Mouse (Mus musculus) MEL (cell line): Measurements from ENCODE around the gene Acer1. TPM values are rescaled to one million over a fixed set of nuclear protein-coding genes. Genes with fewer than 3 reads are reported as not detected.

ENCODE experiments used
- DNase-seq: peaks from one replicate; pipeline ENCODE4 v3.0.0; 2011; ENCODE audit warnings: low read depth, low spot score
- H3K27ac ChIP-seq: 2 replicates; pipeline ENCODE4 v1.5.1; 2012; ENCODE audit warnings: low read depth, mild to moderate bottlenecking, control low read depth, low read length, moderate library complexity; ENCODE audit not compliant: control insufficient read depth
- H3K27me3 ChIP-seq, 2 experiments: fragments of 150-350 bp in 1 of 2; sonication (generic) in 1 of 2; 2 replicates each; pipeline ENCODE4 v1.6.1; 2012; ENCODE audit warnings: low read length in 2 of 2, mild to moderate bottlenecking in 2 of 2, improper control_type of control experiment in 1 of 2, moderate library complexity in 1 of 2; ENCODE audit not compliant: insufficient read depth in 2 of 2, control insufficient read depth in 1 of 2
- H3K36me3 ChIP-seq, 2 experiments: 2 replicates each; pipeline ENCODE4 v1.6.1; 2012 to 2014; ENCODE audit warnings: low read length in 2 of 2, improper control_type of control experiment in 1 of 2, inconsistent platforms in 1 of 2, mild to moderate bottlenecking in 1 of 2; ENCODE audit not compliant: insufficient read depth in 2 of 2, control insufficient read depth in 1 of 2
- H3K4me1 ChIP-seq, 2 experiments: fragments of 150-350 bp in 1 of 2; sonication (generic) in 1 of 2; 2 replicates each; pipeline ENCODE4 v1.6.1; 2012; ENCODE audit warnings: low read length in 2 of 2, improper control_type of control experiment in 1 of 2, mild to moderate bottlenecking in 1 of 2; ENCODE audit not compliant: insufficient read depth in 2 of 2, control insufficient read depth in 1 of 2
- H3K4me3 ChIP-seq, 2 experiments: fragments of 150-350 bp in 1 of 2; sonication (generic) in 1 of 2; 2 replicates each; pipeline ENCODE4 v1.5.1; 2012; ENCODE audit warnings: low read depth in 2 of 2, low read length in 2 of 2, mild to moderate bottlenecking in 2 of 2, moderate library complexity in 2 of 2, control low read depth in 1 of 2, improper control_type of control experiment in 1 of 2; ENCODE audit not compliant: control insufficient read depth in 1 of 2, insufficient read depth in 1 of 2
- H3K79me2 ChIP-seq: 2 replicates; pipeline ENCODE4 v1.6.1; 2012; ENCODE audit warnings: mild to moderate bottlenecking, low read length, moderate library complexity; ENCODE audit not compliant: control insufficient read depth, poor library complexity, insufficient read depth
- H3K9ac ChIP-seq: 2 replicates; pipeline ENCODE4 v1.6.1; 2012; ENCODE audit warnings: low read depth, mild to moderate bottlenecking, control low read depth, low read length, moderate library complexity; ENCODE audit not compliant: control insufficient read depth, poor library complexity, severe bottlenecking
- H3K9me3 ChIP-seq: fragments of 150-350 bp; sonication (generic); replicated peaks from 2 replicates; pipeline ENCODE4 v1.6.1; 2012; ENCODE audit warnings: mild to moderate bottlenecking, low read length, improper control_type of control experiment, moderate library complexity; ENCODE audit not compliant: insufficient read depth
- BHLHE40 ChIP-seq: IDR thresholded peaks from 2 replicates; pipeline ENCODE4 v1.6.1; 2012; ENCODE audit warnings: low read depth, mild to moderate bottlenecking, inconsistent platforms, low read length, improper control_type of control experiment, borderline replicate concordance
- CHD1 ChIP-seq: IDR thresholded peaks from 2 replicates; pipeline ENCODE4 v1.6.1; 2012; ENCODE audit warnings: low read depth, mild to moderate bottlenecking, inconsistent platforms, low read length, improper control_type of control experiment
- CHD2 ChIP-seq: IDR thresholded peaks from 2 replicates; pipeline ENCODE4 v1.6.1; 2011; ENCODE audit warnings: low read length, improper control_type of control experiment
- CTCF ChIP-seq, 3 experiments: IDR thresholded peaks in 2 of 3; conservative IDR thresholded peaks in 1 of 3; 2 replicates each; pipeline ENCODE4 v1.5.1; 2011 to 2012; ENCODE audit warnings: low read length in 3 of 3, low read depth in 2 of 3, mild to moderate bottlenecking in 2 of 3, improper control_type of control experiment in 1 of 3, inconsistent platforms in 1 of 3, mixed read lengths in 1 of 3, moderate library complexity in 1 of 3; ENCODE audit not compliant: control insufficient read depth in 1 of 3, insufficient read depth in 1 of 3, poor library complexity in 1 of 3, severe bottlenecking in 1 of 3
- E2F4 ChIP-seq: IDR thresholded peaks from 2 replicates; pipeline ENCODE4 v1.6.1; 2011; ENCODE audit warnings: low read depth, low read length, improper control_type of control experiment, borderline replicate concordance
- ELF1 ChIP-seq: IDR thresholded peaks from 2 replicates; pipeline ENCODE4 v1.6.1; 2014; ENCODE audit warnings: low read depth, mild to moderate bottlenecking, inconsistent platforms, low read length, improper control_type of control experiment, moderate library complexity
- EP300 ChIP-seq, 2 experiments: IDR thresholded peaks; 2 replicates each; pipeline ENCODE4 v1.6.1; 2011; ENCODE audit warnings: improper control_type of control experiment in 2 of 2, low read length in 2 of 2, low read depth in 1 of 2, mild to moderate bottlenecking in 1 of 2
- ETS1 ChIP-seq: IDR thresholded peaks from 2 replicates; pipeline ENCODE4 v1.6.1; 2012; ENCODE audit warnings: low read depth, mild to moderate bottlenecking, inconsistent platforms, low read length, improper control_type of control experiment, moderate library complexity
- GABPA ChIP-seq: IDR thresholded peaks from 2 replicates; pipeline ENCODE4 v1.6.1; 2012; ENCODE audit warnings: low read depth, mild to moderate bottlenecking, inconsistent platforms, low read length, improper control_type of control experiment, moderate library complexity
- GATA1 ChIP-seq: IDR thresholded peaks from 2 replicates; pipeline ENCODE4 v1.6.1; 2011; ENCODE audit warnings: low read depth, low read length, improper control_type of control experiment
- HCFC1 ChIP-seq: IDR thresholded peaks from 2 replicates; pipeline ENCODE4 v1.6.1; 2012; ENCODE audit warnings: low read depth, mild to moderate bottlenecking, inconsistent platforms, low read length, improper control_type of control experiment, moderate library complexity
- JUND ChIP-seq: IDR thresholded peaks from 2 replicates; pipeline ENCODE4 v1.6.1; 2011; ENCODE audit warnings: low read depth, mild to moderate bottlenecking, improper control_type of control experiment, low read length
- KAT2A ChIP-seq: conservative IDR thresholded peaks from 2 replicates; pipeline ENCODE4 v1.6.1; 2012; ENCODE audit warnings: low read depth, low read length, improper control_type of control experiment, inconsistent platforms
- MAFK ChIP-seq: IDR thresholded peaks from 2 replicates; pipeline ENCODE4 v1.6.1; 2011; ENCODE audit warnings: low read depth, mild to moderate bottlenecking, low read length, improper control_type of control experiment, borderline replicate concordance
- MAX ChIP-seq: IDR thresholded peaks from 2 replicates; pipeline ENCODE4 v1.6.1; 2011; ENCODE audit warnings: low read length, improper control_type of control experiment
- MAZ ChIP-seq: IDR thresholded peaks from 2 replicates; pipeline ENCODE4 v1.6.1; 2012; ENCODE audit warnings: low read depth, mild to moderate bottlenecking, inconsistent platforms, low read length, improper control_type of control experiment
- MEF2A ChIP-seq: IDR thresholded peaks from 2 replicates; pipeline ENCODE4 v1.6.1; 2014; ENCODE audit warnings: low read depth, mild to moderate bottlenecking, inconsistent platforms, low read length, improper control_type of control experiment; ENCODE audit not compliant: poor library complexity, insufficient replicate concordance, severe bottlenecking; ENCODE audit errors: extremely low read depth
- MXI1 ChIP-seq: IDR thresholded peaks from 2 replicates; pipeline ENCODE4 v1.6.1; 2011; ENCODE audit warnings: mild to moderate bottlenecking, low read depth, low read length, improper control_type of control experiment
- MYB ChIP-seq: IDR thresholded peaks from 2 replicates; pipeline ENCODE4 v1.6.1; 2011; ENCODE audit warnings: mild to moderate bottlenecking, low read depth, low read length, improper control_type of control experiment
- MYC ChIP-seq: IDR thresholded peaks from 2 replicates; pipeline ENCODE4 v1.6.1; 2011; ENCODE audit warnings: low read depth, mild to moderate bottlenecking, low read length, improper control_type of control experiment, moderate library complexity
- NELFE ChIP-seq: IDR thresholded peaks from 2 replicates; pipeline ENCODE4 v1.6.1; 2011; ENCODE audit warnings: low read depth, low read length, improper control_type of control experiment
- NRF1 ChIP-seq: IDR thresholded peaks from 2 replicates; pipeline ENCODE4 v1.6.1; 2014; ENCODE audit warnings: low read depth, mild to moderate bottlenecking, inconsistent platforms, low read length, improper control_type of control experiment, moderate library complexity; ENCODE audit not compliant: poor library complexity, insufficient read depth, severe bottlenecking
- POLR2A ChIP-seq, 2 experiments: IDR thresholded peaks; 2 replicates each; pipeline ENCODE4 v1.6.1; 2011 to 2012; ENCODE audit warnings: low read length in 2 of 2, mild to moderate bottlenecking in 2 of 2, control low read depth in 1 of 2, improper control_type of control experiment in 1 of 2, low read depth in 1 of 2, moderate library complexity in 1 of 2; ENCODE audit not compliant: control insufficient read depth in 1 of 2, insufficient read depth in 1 of 2, poor library complexity in 1 of 2
- POLR2AphosphoS2 ChIP-seq: IDR thresholded peaks from 2 replicates; pipeline ENCODE4 v1.6.1; 2011; ENCODE audit warnings: low read length, improper control_type of control experiment
- POLR2AphosphoS5 ChIP-seq: IDR thresholded peaks from 2 replicates; pipeline ENCODE4 v1.6.1; 2012; ENCODE audit warnings: low read depth, borderline replicate concordance, mild to moderate bottlenecking, inconsistent platforms, low read length, moderate library complexity, mixed read lengths
- RAD21 ChIP-seq: IDR thresholded peaks from 2 replicates; pipeline ENCODE4 v1.6.1; 2011; ENCODE audit warnings: mild to moderate bottlenecking, low read depth, low read length, improper control_type of control experiment
- SIN3A ChIP-seq: IDR thresholded peaks from 2 replicates; pipeline ENCODE4 v1.6.1; 2012; ENCODE audit warnings: low read length, improper control_type of control experiment, inconsistent platforms
- SMC3 ChIP-seq: IDR thresholded peaks from 2 replicates; pipeline ENCODE4 v1.6.1; 2011; ENCODE audit warnings: low read depth, low read length, improper control_type of control experiment
- TBP ChIP-seq: IDR thresholded peaks from 2 replicates; pipeline ENCODE4 v1.8.0; 2011; ENCODE audit warnings: low read depth, low read length, improper control_type of control experiment
- TCF12 ChIP-seq: IDR thresholded peaks from 2 replicates; pipeline ENCODE4 v1.6.1; 2014; ENCODE audit warnings: low read depth, mild to moderate bottlenecking, inconsistent platforms, low read length, improper control_type of control experiment, moderate library complexity
- UBTF ChIP-seq: IDR thresholded peaks from 2 replicates; pipeline ENCODE4 v1.6.1; 2012; ENCODE audit warnings: low read depth, mild to moderate bottlenecking, inconsistent platforms, low read length, improper control_type of control experiment, moderate library complexity, borderline replicate concordance; ENCODE audit not compliant: insufficient read depth
- USF1 ChIP-seq: IDR thresholded peaks from 2 replicates; pipeline ENCODE4 v1.6.1; 2014; ENCODE audit warnings: low read depth, mild to moderate bottlenecking, inconsistent platforms, low read length, improper control_type of control experiment, moderate library complexity
- USF2 ChIP-seq, 2 experiments: IDR thresholded peaks; 2 replicates each; pipeline ENCODE4 v1.6.1; 2011 to 2012; ENCODE audit warnings: improper control_type of control experiment in 2 of 2, low read length in 2 of 2, borderline replicate concordance in 1 of 2, inconsistent platforms in 1 of 2, low read depth in 1 of 2, mild to moderate bottlenecking in 1 of 2; ENCODE audit not compliant: insufficient read depth in 1 of 2
- ZKSCAN1 ChIP-seq: IDR thresholded peaks from 2 replicates; pipeline ENCODE4 v1.6.1; 2012; ENCODE audit warnings: low read depth, mild to moderate bottlenecking, inconsistent platforms, low read length, improper control_type of control experiment, moderate library complexity
- ZMIZ1 ChIP-seq: IDR thresholded peaks from 2 replicates; pipeline ENCODE4 v1.6.1; 2012; ENCODE audit warnings: low read depth, mild to moderate bottlenecking, inconsistent platforms, low read length, improper control_type of control experiment, moderate library complexity
- polyA plus RNA-seq, 2 experiments: library from polyadenylated mRNA; stranded (reverse) in 1 of 2; unstranded in 1 of 2; fragments of >175 nt in 1 of 2; fragments of >200 nt in 1 of 2; gene quantifications; 2 replicates each; pipeline versions ENCODE4 v1.2.1 to v1.2.4; 2012; ENCODE audit warnings: low replicate concordance in 2 of 2, low read depth in 1 of 2; ENCODE audit not compliant: insufficient read length in 2 of 2, insufficient read depth in 1 of 2, missing spikeins in 1 of 2
- total RNA-seq: library from RNA; depleted of rRNA; stranded (reverse); fragments of 300-350 nt; gene quantifications from 2 replicates; pipeline ENCODE4 v1.2.3, GENCODE M21; 2012

Acer1 gene
- total and polyA plus RNA-seq, 3 experiments, result 0.03 TPM; not detected in 2

DNA sequence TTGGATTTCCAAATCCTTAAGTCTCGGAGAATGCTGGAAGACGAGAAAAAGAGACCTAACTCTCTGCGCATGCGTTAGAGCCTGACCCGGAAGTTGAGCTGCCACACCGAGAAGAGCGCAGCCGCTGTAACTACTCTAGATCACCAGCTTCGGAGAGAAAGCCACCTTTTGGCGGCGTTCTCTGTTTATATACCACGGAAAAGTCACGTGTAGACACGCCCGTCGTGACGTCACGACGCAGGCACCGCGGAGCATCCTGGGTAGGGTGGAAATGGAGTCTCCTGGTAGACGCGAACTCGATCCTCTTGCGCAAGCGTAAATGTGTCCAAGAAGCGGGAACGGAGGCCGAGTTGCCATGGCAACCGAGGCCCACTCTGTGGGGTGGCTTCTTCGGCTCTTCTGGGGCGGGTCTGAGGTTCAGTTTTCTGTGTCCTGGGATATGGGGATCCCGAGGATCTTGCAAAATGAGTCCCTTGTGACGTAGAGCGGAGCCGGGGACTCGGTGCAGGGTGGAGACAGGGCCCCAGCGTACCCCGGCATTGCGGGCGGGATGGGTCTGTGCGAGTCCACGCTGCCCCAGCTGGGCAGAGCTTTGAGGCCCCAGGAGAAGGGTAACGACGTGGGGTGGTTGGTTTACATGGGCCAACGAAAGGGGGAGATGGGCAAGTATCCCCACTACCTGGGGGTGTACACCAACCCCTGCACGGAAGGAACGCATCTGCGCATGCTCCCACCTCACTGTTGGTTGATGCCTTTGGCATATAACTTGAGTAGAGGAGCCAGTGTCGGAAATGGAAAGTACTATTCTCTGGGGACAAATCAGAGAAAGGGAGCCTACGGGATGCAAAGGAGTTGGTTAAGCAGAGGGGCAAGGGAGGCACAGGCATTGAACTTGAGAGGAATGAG, 29.6 kb upstream of the Acer1 start, which contains the start of the genes Gtf2f1 and Gm17949:
TSS of gene Gtf2f1 (minus strand) at position 53 of the 906 bp plus-strand sequence.
TSS of gene Gm17949 (plus strand) at position 234 of the 906 bp plus-strand sequence.
- peaks cover 6 to 17% of the 10 kb centered on the region in 2 experiments; a peak in 3 of 4 replicates for H3K4me1 ChIP-seq
- H3K27me3 ChIP-seq, result no peaks in the 10 kb centered on the region
- H3K79me2 ChIP-seq, result peaks cover 20% of the 10 kb centered on the region
- peaks cover 0 to 10% of the 10 kb centered on the region in 2 experiments; a peak in 3 of 4 replicates for H3K36me3 ChIP-seq
- no peaks in the 10 kb centered on the region for H3K9me3 ChIP-seq
- DNase-seq, result peak; percentile 98
- peak within 1 kb of the TSS; percentile 73 to 87 for H3K4me3 ChIP-seq
- H3K27ac ChIP-seq, result peak within 1 kb of the TSS; percentile 76
- H3K9ac ChIP-seq, result peak within 1 kb of the TSS; percentile 88
- TF ChIP-seq TBP, result peak; percentile 99
- no peak for TF ChIP-seq CTCF (IDR thresholded peaks at IDR 0.05 in 2 of 3, conservative IDR thresholded peaks at IDR 0.05 in 1 of 3; ENCODE audit: control insufficient read depth in 1 of 3, insufficient read depth in 1 of 3, low read depth in 2 of 3, low read length in 3 of 3, poor library complexity in 1 of 3, severe bottlenecking in 1 of 3)
- no peak for TF ChIP-seq MEF2A
- TF ChIP-seq MAZ, result 0 out of 2 replicates have a peak, but pooled peaks have one; percentile 38
- TF ChIP-seq NRF1, result peak; percentile 92
- TF ChIP-seq MYC, result peak; percentile 79; the same call in 1 of the 2 replicates
- TF ChIP-seq CHD1, result no peak
- TF ChIP-seq TCF12, result peak; percentile 82; the same call in 1 of the 2 replicates
- TF ChIP-seq MAFK, result no peak
- TF ChIP-seq E2F4, result 0 out of 2 replicates have a peak, but pooled peaks have one; percentile 66
- TF ChIP-seq MXI1, result peak; percentile 82
- no peak for TF ChIP-seq GATA1
- TF ChIP-seq ZKSCAN1, result no peak
- peak; percentile 89 to 100 for TF ChIP-seq POLR2A (IDR thresholded peaks at IDR 0.05; ENCODE audit: control insufficient read depth in 1 of 2, insufficient read depth in 1 of 2, low read depth in 1 of 2, low read length in 2 of 2, poor library complexity in 1 of 2)
- TF ChIP-seq BHLHE40, result peak; percentile 98
- peak; percentile 98 for TF ChIP-seq MAX
- TF ChIP-seq RAD21, result no peak
- TF ChIP-seq UBTF, result no peak
- peak; percentile 98 for TF ChIP-seq POLR2AphosphoS2
- TF ChIP-seq ELF1, result peak; percentile 98
- TF ChIP-seq HCFC1, result peak; percentile 96
- TF ChIP-seq SIN3A, result peak; percentile 94
- peak; percentile 99 for TF ChIP-seq NELFE
- peak; percentile 57; the same call in 1 of the 2 replicates for TF ChIP-seq ETS1
- peak; percentile 98 for TF ChIP-seq ZMIZ1
- no peak for TF ChIP-seq EP300 (IDR thresholded peaks at IDR 0.05; ENCODE audit: low read depth in 1 of 2, low read length in 2 of 2)
- peak; percentile 98 for TF ChIP-seq POLR2AphosphoS5
- peak; percentile 66 to 94; a peak in 3 of 4 replicates for TF ChIP-seq USF2 (IDR thresholded peaks at IDR 0.05; ENCODE audit: borderline replicate concordance in 1 of 2, insufficient read depth in 1 of 2, low read depth in 1 of 2, low read length in 2 of 2)
- no peak for TF ChIP-seq MYB
- no peak for TF ChIP-seq GABPA
- TF ChIP-seq KAT2A, result peak; percentile 78
- TF ChIP-seq JUND, result no peak
- TF ChIP-seq SMC3, result no peak
- peak; percentile 100 for TF ChIP-seq USF1
- TF ChIP-seq CHD2, result no peak
